Mouse (Mus musculus) cortical plate, adult 2 months (tissue): ENCODE measurements around the gene Dlg4.

Experiments
- CTCF ChIP-seq: fragments of 200-500 bp; IDR thresholded peaks from 2 replicates; pipeline ENCODE4 v1.5.1; 2011; ENCODE audit warnings: mild to moderate bottlenecking, control low read depth, low read length; ENCODE audit not compliant: insufficient read depth; ENCODE audit errors: extremely low read depth
- POLR2A ChIP-seq: fragments of 200-500 bp; IDR thresholded peaks from 2 replicates; pipeline ENCODE4 v1.6.1; 2011; ENCODE audit warnings: mild to moderate bottlenecking, low read length, control low read depth; ENCODE audit not compliant: insufficient read depth; ENCODE audit errors: extremely low read depth

DNA sequence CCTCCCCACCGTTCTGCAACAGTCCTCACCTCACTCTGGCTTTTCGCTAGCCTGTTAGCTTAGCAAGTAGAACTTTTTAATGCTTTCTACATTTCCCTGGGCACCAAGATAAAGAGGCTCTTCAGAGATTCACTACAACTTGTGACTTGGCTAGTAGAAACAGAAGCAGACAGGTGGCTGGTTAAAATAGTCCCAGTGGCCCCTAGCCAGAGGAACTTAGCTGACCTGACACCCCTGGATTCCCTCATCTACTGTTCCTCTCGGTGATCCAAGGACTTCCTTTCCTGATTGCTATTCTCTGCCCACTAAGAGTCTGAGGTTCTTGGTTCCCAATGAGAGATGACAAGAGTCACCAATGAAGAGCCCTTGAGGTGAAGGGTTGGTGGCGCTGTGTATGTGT, 33.4 kb upstream of the Dlg4 start:
- TF ChIP-seq CTCF (no peak), POLR2A (no peak)
